Mouse (Mus musculus) embryo, embryonic 10 days (tissue): ENCODE results near the gene Nrxn3.

Experiments
- DNase-seq: peaks from one replicate; pipeline ENCODE4 v3.0.0-alpha.2; 2015; ENCODE audit warnings: low spot score

Nrxn3 gene

GRCm38 (mm10) chr12:88926306-88926705, 203.6 kb downstream of the Nrxn3 start:
- DNase-seq, result no peak

GRCm38 (mm10) chr12:88931713-88932112, 209.0 kb downstream of the Nrxn3 start:
- DNase-seq, result no peak

- no peak for DNase-seq
These were observed 217.0 kb downstream of the Nrxn3 start for GRCm38 (mm10) chr12:88939679-88940078.

GRCm38 (mm10) chr12:88944967-88945366, 222.3 kb downstream of the Nrxn3 start:
- no peak for DNase-seq

- DNase-seq, result no peak
These were observed 227.2 kb downstream of the Nrxn3 start for GRCm38 (mm10) chr12:88949870-88950269.

GRCm38 (mm10) chr12:88952937-88953600, 230.4 kb downstream of the Nrxn3 start:
- DNase-seq, result no peak

- no peak for DNase-seq
These were observed 231.1 kb downstream of the Nrxn3 start for GRCm38 (mm10) chr12:88953801-88954200.

GRCm38 (mm10) chr12:88957431-88957830, 234.8 kb downstream of the Nrxn3 start:
- no peak for DNase-seq

GRCm38 (mm10) chr12:88960817-88961216, 238.1 kb downstream of the Nrxn3 start:
- DNase-seq, result no peak

- DNase-seq, result no peak
These were observed 243.7 kb downstream of the Nrxn3 start for GRCm38 (mm10) chr12:88966329-88966728.

- DNase-seq, result no peak
These were observed 253.9 kb downstream of the Nrxn3 start for GRCm38 (mm10) chr12:88976621-88977020.

- peak; percentile 28 for DNase-seq
These were observed 261.1 kb downstream of the Nrxn3 start for GRCm38 (mm10) chr12:88983688-88984330.

GRCm38 (mm10) chr12:88984375-88984774, 261.7 kb downstream of the Nrxn3 start:
- peak; percentile 62 for DNase-seq

GRCm38 (mm10) chr12:88984804-88985203, 262.1 kb downstream of the Nrxn3 start:
- DNase-seq, result peak; percentile 7

GRCm38 (mm10) chr12:88987046-88987445, 264.4 kb downstream of the Nrxn3 start:
- DNase-seq, result peak; percentile 33

GRCm38 (mm10) chr12:88990753-88991152, 268.1 kb downstream of the Nrxn3 start:
- DNase-seq, result no peak

- DNase-seq, result peak; percentile 79
These were observed 269.5 kb downstream of the Nrxn3 start for GRCm38 (mm10) chr12:88992141-88992540.

- no peak for DNase-seq
These were observed 271.1 kb downstream of the Nrxn3 start for GRCm38 (mm10) chr12:88993788-88994187.

GRCm38 (mm10) chr12:89016436-89016835, 293.8 kb downstream of the Nrxn3 start:
- no peak for DNase-seq

- DNase-seq, result no peak
These were observed 302.5 kb downstream of the Nrxn3 start for GRCm38 (mm10) chr12:89025180-89025579.

GRCm38 (mm10) chr12:89035984-89036618, 313.4 kb downstream of the Nrxn3 start:
- DNase-seq, result no peak

- DNase-seq, result no peak
These were observed 317.5 kb downstream of the Nrxn3 start for GRCm38 (mm10) chr12:89040151-89040550.

- DNase-seq, result peak; percentile 44
These were observed 318.9 kb downstream of the Nrxn3 start for GRCm38 (mm10) chr12:89041429-89042107.
